Mouse (Mus musculus) B cell, adult (primary cell): ENCODE data around the gene Rhox9. TPM values are rescaled to one million over a fixed set of nuclear protein-coding genes. Genes with fewer than 3 reads are reported as not detected.

Experiments used
- total RNA-seq: library from RNA; stranded (reverse); gene quantifications from 4 replicates; pipeline ENCODE4 v1.2.4, GENCODE M21; 2023; ENCODE audit not compliant: inconsistent age

Gene Rhox9
- total RNA-seq, result not detected in 4 replicates

GRCm38 (mm10) chrX:37901670-37902069 lies at the start of gene Rhox9:
TSS of gene Rhox9 (minus strand) at chrX:37901770.

GRCm38 (mm10) chrX:37897132-37897531 lies 4.4 kb downstream of the Rhox9 start, which contains the start of gene Rhox7b:
TSS of gene Rhox7b (minus strand) at chrX:37897232.

GRCm38 (mm10) chrX:37878844-37879243 lies 22.7 kb downstream of the Rhox9 start, which contains the start of gene Rhox8:
TSS of gene Rhox8 (minus strand) at chrX:37878944.

Other genes with a start within 250 kb of the Rhox9 start
- not detected in 4 replicates for gene Rhox3h, start 233.0 kb downstream of the Rhox9 start, total RNA-seq
- not detected in 4 replicates for gene Rhox2h, start 228.5 kb downstream of the Rhox9 start, total RNA-seq
- gene Rhox5, start 96.9 kb downstream of the Rhox9 start, total RNA-seq, result not detected in 4 replicates
- not detected in 4 replicates for gene Rhox6, start 74.9 kb downstream of the Rhox9 start, total RNA-seq
- gene Rhox7a, start 70.1 kb downstream of the Rhox9 start, total RNA-seq, result not detected in 4 replicates
- not detected in 4 replicates for gene Rhox8, start 22.8 kb downstream of the Rhox9 start, total RNA-seq
- not detected in 4 replicates for gene Rhox7b, start 4.5 kb downstream of the Rhox9 start, total RNA-seq
- not detected in 4 replicates for gene Btg1-ps1, start 117.0 kb upstream of the Rhox9 start, total RNA-seq
- gene Btg1-ps2, start 141.3 kb upstream of the Rhox9 start, total RNA-seq, result not detected in 4 replicates
- gene Rhox10, start 164.7 kb upstream of the Rhox9 start, total RNA-seq, result not detected in 4 replicates
- gene Rhox11, start 183.4 kb upstream of the Rhox9 start, total RNA-seq, result not detected in 4 replicates
- gene Rhox12, start 209.1 kb upstream of the Rhox9 start, total RNA-seq, result not detected in 4 replicates
- not detected in 4 replicates for gene Rhox13, start 219.4 kb upstream of the Rhox9 start, total RNA-seq